ENCODE assay signal across 9 mouse cellular contexts in the genomic region with DNA sequence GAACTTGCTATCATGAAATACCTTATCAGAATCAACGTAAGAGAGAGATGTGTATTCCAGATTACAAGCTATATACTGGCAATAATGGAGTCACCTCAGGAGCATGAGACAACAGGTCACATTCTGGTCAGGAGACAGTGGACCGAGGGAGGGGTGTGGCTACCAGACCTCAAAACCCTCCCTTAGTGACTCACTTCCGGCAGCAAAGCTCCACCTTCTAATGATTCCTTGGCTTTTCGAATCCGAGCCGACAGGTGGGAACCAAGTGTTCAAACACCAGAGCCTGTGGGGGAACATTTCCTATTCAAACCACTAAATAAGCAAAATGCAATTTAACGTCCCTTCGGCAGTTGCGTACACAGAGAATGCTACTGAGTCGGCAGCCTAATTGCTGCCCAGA. TPM values are rescaled to one million over a fixed set of nuclear protein-coding genes. Genes with fewer than 3 reads are reported as not detected.
A peak's percentile ranks its signal among the peaks of the same experiment; 100 is the strongest.
DNase-seq lines count a peak whose midpoint lies in the region; ATAC-seq lines count a peak whose summit lies in the region.
"Had no signal": no experiment of that assay in that cellular context is flagged by ENCODE, and none has a peak within 500 bp of the region (broad histone marks: within the 10 kb centered on the region; RNA-seq: fewer than 3 reads in every experiment).

No protein-coding gene starts in this region.

- no peaks in the 10 kb centered on the region for H3K27me3 ChIP-seq in kidney, embryonic 15.5 days
- H3K27me3 ChIP-seq in heart, embryonic 12.5 days (replicated peaks), result no peaks in the 10 kb centered on the region

- H3K9ac ChIP-seq in kidney, embryonic 15.5 days, result no peak overlapping the region
- no peak overlapping the region for H3K9ac ChIP-seq in heart, embryonic 12.5 days

- H3K4me3 ChIP-seq in kidney, embryonic 15.5 days (replicated peaks), result no peak overlapping the region
- peak overlapping the region; percentile 43 for H3K4me3 ChIP-seq in heart, embryonic 12.5 days

- no peaks in the 10 kb centered on the region for H3K9me3 ChIP-seq in kidney, embryonic 15.5 days (replicated peaks)
- H3K9me3 ChIP-seq in heart, embryonic 12.5 days (replicated peaks), result no peaks in the 10 kb centered on the region

- no peak overlapping the region for H3K4me2 ChIP-seq in kidney, embryonic 15.5 days
- H3K4me2 ChIP-seq in heart, embryonic 12.5 days, result peak overlapping the region; percentile 65

- ATAC-seq in kidney, embryonic 15.5 days (replicated peaks; ENCODE audit: low FRiP score), result no peak
- no peak for ATAC-seq in heart, embryonic 12.5 days (ENCODE audit: insufficient number of reproducible peaks, low FRiP score)
- ATAC-seq in activated CD4-positive, CD25-positive, alpha-beta regulatory T cell, adult 4 months, result no peak
- ATAC-seq in CD4-positive, CD25-positive, alpha-beta regulatory T cell, adult 4 months, result no peak

- no peaks in the 10 kb centered on the region for H3K4me1 ChIP-seq in kidney, embryonic 15.5 days
- peaks cover 24% of the 10 kb centered on the region for H3K4me1 ChIP-seq in heart, embryonic 12.5 days (replicated peaks)

- WGBS in kidney, embryonic 15.5 days, result 73% methylated on average over 10 of the region's 10 CpGs
- 34% methylated on average over 10 of the region's 10 CpGs for WGBS in heart, embryonic 12.5 days

- H3K27ac ChIP-seq in kidney, embryonic 15.5 days, result no peak overlapping the region
- 0 out of 2 replicates have a peak overlapping the region, but pooled peaks have one; percentile 11 for H3K27ac ChIP-seq in heart, embryonic 12.5 days (ENCODE audit: poor library complexity, severe bottlenecking)

- peak; percentile 19 for DNase-seq in kidney, postnatal 10 days
- peak; percentile 76 for DNase-seq in adrenal gland, adult 2 months
- DNase-seq in lung, postnatal 4 days, result peak; percentile 26 to 36
- DNase-seq in right cerebral cortex, postnatal 14 days, result no peak
- DNase-seq: spleen, adult 18-20 months had no signal

- H3K36me3 ChIP-seq in kidney, embryonic 15.5 days, result no peaks in the 10 kb centered on the region
- no peaks in the 10 kb centered on the region for H3K36me3 ChIP-seq in heart, embryonic 12.5 days

RNA-seq across cellular contexts. Expression of a gene that starts 54.5 kb away (rescaled TPM):
- 76.4 and 83.3 TPM in 2 replicates for polyA plus RNA-seq in kidney, embryonic 15.5 days (2015; fragmentation: Nextera tagmentation; extraction: Ambion mirVana)
- total RNA-seq in adrenal gland, adult 2 months (2021), result 10 to 100 TPM; 58.1 to 58.5 TPM
- 31.6 and 42.5 TPM in 2 replicates for polyA plus RNA-seq in adrenal gland, adult 2 months (2012; rRNA removed)
- 219 and 235 TPM in 2 replicates for polyA plus RNA-seq in heart, embryonic 12.5 days (2016; fragmentation: Nextera tagmentation; extraction: Ambion mirVana)
- 10 to 100 TPM; 65.7 to 77.4 TPM for polyA plus RNA-seq in activated CD4-positive, CD25-positive, alpha-beta regulatory T cell, adult 4 months (2017; shearing (Covaris generic))
- 10 to 100 TPM; 71.8 to 75.2 TPM for polyA plus RNA-seq in CD4-positive, CD25-positive, alpha-beta regulatory T cell, adult 4 months (2017; shearing (Covaris generic))
